Mouse (Mus musculus) spleen, adult 18-20 months (tissue): ENCODE measurements around the gene Cdh3.
"Not testable (repeated sequence)": the region's sequence is repeated elsewhere in the genome, so short reads cannot be mapped to it uniquely, and the experiment has no call there.

Experiments
- DNase-seq, 2 experiments: peaks; one replicate each; pipeline ENCODE4 v3.0.0; 2022; ENCODE audit warnings: mixed read lengths in 2 of 2

Cdh3 gene

GRCm38 (mm10) chr8:106572175-106572574, 61.5 kb downstream of the Cdh3 start:
- not testable (repeated sequence) for DNase-seq

GRCm38 (mm10) chr8:106573168-106573567, 62.5 kb downstream of the Cdh3 start, which contains the start of gene Gm10073:
TSS of gene Gm10073 (minus strand) at chr8:106573461.
- not testable (repeated sequence) for DNase-seq

GRCm38 (mm10) chr8:106574283-106574682, 63.6 kb downstream of the Cdh3 start:
- DNase-seq: no peak

GRCm38 (mm10) chr8:106576849-106577555, 66.3 kb downstream of the Cdh3 start:
- DNase-seq: no peak

GRCm38 (mm10) chr8:106579510-106579909, 68.8 kb downstream of the Cdh3 start:
- no peak for DNase-seq

- DNase-seq: no peak
Observed at GRCm38 (mm10) chr8:106581344-106582088, 70.8 kb downstream of the Cdh3 start.

- DNase-seq: no peak
Observed at GRCm38 (mm10) chr8:106584942-106585670, 74.4 kb downstream of the Cdh3 start.

GRCm38 (mm10) chr8:106585671-106586037, 75.0 kb downstream of the Cdh3 start:
- no peak for DNase-seq

- no peak for DNase-seq
Observed at GRCm38 (mm10) chr8:106586896-106587295, 76.2 kb downstream of the Cdh3 start.

GRCm38 (mm10) chr8:106588443-106589431, 78.0 kb downstream of the Cdh3 start:
- no peak for DNase-seq

- DNase-seq: no peak
Observed at GRCm38 (mm10) chr8:106592458-106592857, 81.8 kb downstream of the Cdh3 start.

GRCm38 (mm10) chr8:106595623-106596022, 84.9 kb downstream of the Cdh3 start:
- not testable (repeated sequence) for DNase-seq

GRCm38 (mm10) chr8:106597067-106597466, 86.4 kb downstream of the Cdh3 start:
- no peak for DNase-seq

- no peak for DNase-seq
Observed at GRCm38 (mm10) chr8:106599265-106599979, 88.7 kb downstream of the Cdh3 start.

- peak; percentile 8 to 14 for DNase-seq
Observed at GRCm38 (mm10) chr8:106603131-106603819, 92.6 kb downstream of the Cdh3 start, which contains the start of gene Cdh1. TSS of gene Cdh1 (plus strand) at chr8:106603351.

- DNase-seq: no peak
Observed at GRCm38 (mm10) chr8:106603933-106604332, 93.2 kb downstream of the Cdh3 start.

GRCm38 (mm10) chr8:106605657-106606056, 95.0 kb downstream of the Cdh3 start:
- DNase-seq: no peak

- DNase-seq: no peak
Observed at GRCm38 (mm10) chr8:106606121-106606520, 95.4 kb downstream of the Cdh3 start.

- no peak for DNase-seq
Observed at GRCm38 (mm10) chr8:106606601-106607145, 96.0 kb downstream of the Cdh3 start.
